Mouse (Mus musculus) cerebellum, adult 2 months (tissue): ENCODE results near the gene Rbbp4.

Experiments used
- CTCF ChIP-seq: fragments of 200-500 bp; IDR thresholded peaks from 2 replicates; pipeline ENCODE4 v1.5.1; 2011; ENCODE audit warnings: low read depth, mild to moderate bottlenecking, control low read depth, low read length, moderate library complexity, borderline replicate concordance; ENCODE audit not compliant: insufficient read depth
- POLR2A ChIP-seq: fragments of 200-500 bp; IDR thresholded peaks from 2 replicates; pipeline ENCODE4 v1.6.1; 2011; ENCODE audit warnings: low read length, control low read depth, borderline replicate concordance; ENCODE audit not compliant: insufficient read depth

DNA sequence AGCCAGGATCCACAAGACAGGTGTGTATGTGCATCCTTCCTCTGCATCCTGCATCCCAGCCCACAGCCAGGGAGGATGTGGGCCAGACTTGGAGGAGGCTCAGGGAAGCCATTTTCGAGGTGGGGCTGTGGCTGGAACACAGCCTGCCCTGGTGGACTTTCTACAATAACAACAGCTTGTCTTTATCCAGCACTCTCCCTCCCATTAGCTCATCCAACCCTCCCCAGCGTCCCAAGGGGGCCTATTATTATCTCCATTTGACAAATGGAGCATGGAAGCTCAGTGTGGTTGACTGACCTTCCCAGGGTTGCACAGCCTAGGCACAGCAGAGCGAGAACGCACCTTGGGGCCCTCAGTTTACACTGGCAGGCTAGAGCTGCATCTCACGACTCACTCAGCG is 74.5 kb downstream of the Rbbp4 start:
- TF ChIP-seq POLR2A (no peak), CTCF (no peak)
